Mouse (Mus musculus) heart, postnatal 36 days (tissue): ENCODE measurements at regions not wholly inside any gene's neighbourhood (a gene's known extent, or its start where the extent isn't known, plus 50 kb on each side); places are given as distances from the start of the nearest gene placed in this dataset.

Experiments
- DNase-seq, 2 experiments: peaks; one replicate each; pipeline ENCODE4 v3.0.0; 2021 to 2022
- intact Hi-C: fragments of 180-260 bp; cut with DNase I; formaldehyde crosslinking; loops from one replicate; pipeline ENCODE4 v1.15.1; 2025

GRCm38 (mm10) chr3:52196047-52196935, 71.8 kb upstream of the Foxo1 start:
- peak; percentile 81 to 85 for DNase-seq
- intact Hi-C loops: loop anchor here (1.0 to 2.0 kb wide), 4 partner anchors 92 to 495 kb away; no protein-coding TSS in a partner anchor

- DNase-seq: no peak
- intact Hi-C loops: loop anchor here (1.0 to 2.0 kb wide), 4 partner anchors 93 to 496 kb away; no protein-coding TSS in a partner anchor
Observed at GRCm38 (mm10) chr3:52196936-52197246, 71.2 kb upstream of the Foxo1 start.

GRCm38 (mm10) chr3:52197982-52198750, 70.0 kb upstream of the Foxo1 start:
- intact Hi-C loops: loop anchor here (2.0 kb wide), 3 partner anchors 151 to 497 kb away; no protein-coding TSS in a partner anchor

GRCm38 (mm10) chr3:52198751-52199738, 69.1 kb upstream of the Foxo1 start:
- peak; percentile 31 to 41 for DNase-seq
- intact Hi-C loops: no loop called here

More at GRCm38 (mm10) chr3:52197982-52198750, 70.0 kb upstream of the Foxo1 start:
- DNase-seq: peak; percentile 42 to 51

GRCm38 (mm10) chr3:52200106-52200505, 68.0 kb upstream of the Foxo1 start:
- no peak for DNase-seq
- intact Hi-C loops: no loop called here

GRCm38 (mm10) chr3:52210556-52211302, 57.4 kb upstream of the Foxo1 start:
- intact Hi-C loops: no loop called here
- no peak for DNase-seq

- no peak for DNase-seq
- intact Hi-C loops: no loop called here
Observed at GRCm38 (mm10) chr3:52211303-52211695, 56.8 kb upstream of the Foxo1 start.

GRCm38 (mm10) chr3:52214114-52214513, 54.0 kb upstream of the Foxo1 start:
- DNase-seq: no peak
- intact Hi-C loops: no loop called here

GRCm38 (mm10) chr3:52215083-52215482, 53.1 kb upstream of the Foxo1 start:
- DNase-seq: no peak
- intact Hi-C loops: no loop called here
